Mouse (Mus musculus) forebrain, embryonic 16.5 days (tissue): Measurements from ENCODE around the gene Wap. TPM values are rescaled to one million over a fixed set of nuclear protein-coding genes. Genes with fewer than 3 reads are reported as not detected.
A peak's percentile ranks its signal among the peaks of the same experiment; 100 is the strongest.
"Not testable (repeated sequence)": the region's sequence is repeated elsewhere in the genome, so short reads cannot be mapped to it uniquely, and the experiment has no call there.

Experiments used
- ATAC-seq: fragments of 200-750 bp; cut with Nextera tagmentation; 2 replicates; pipeline ENCODE4 v1.8.0; 2017; ENCODE audit warnings: mild to moderate bottlenecking, moderate library complexity
- H3K27ac ChIP-seq: fragments of 300-500 bp; sonication (generic); 2 replicates; pipeline ENCODE4 v1.5.1; 2014; ENCODE audit warnings: low read length, control low read depth
- H3K27me3 ChIP-seq: fragments of 300-500 bp; sonication (generic); replicated peaks from 2 replicates; pipeline ENCODE4 v1.6.1; 2014; ENCODE audit warnings: low read length; ENCODE audit not compliant: control insufficient read depth, insufficient read depth
- H3K36me3 ChIP-seq: fragments of 300-500 bp; sonication (generic); 2 replicates; pipeline ENCODE4 v1.6.1; 2014; ENCODE audit not compliant: control insufficient read depth, insufficient read depth
- H3K4me1 ChIP-seq: fragments of 300-500 bp; sonication (generic); replicated peaks from 2 replicates; pipeline ENCODE4 v1.6.1; 2014; ENCODE audit warnings: low read length; ENCODE audit not compliant: control insufficient read depth, insufficient read depth
- H3K4me2 ChIP-seq: fragments of 300-500 bp; sonication (generic); 2 replicates; pipeline ENCODE4 v1.6.1; 2014; ENCODE audit warnings: mild to moderate bottlenecking, low read length, control low read depth
- H3K4me3 ChIP-seq: fragments of 300-500 bp; sonication (generic); replicated peaks from 2 replicates; pipeline ENCODE4 v1.5.1; 2014; ENCODE audit warnings: mild to moderate bottlenecking, low read length, control low read depth
- H3K9ac ChIP-seq: fragments of 300-500 bp; sonication (generic); replicated peaks from 2 replicates; pipeline ENCODE4 v1.6.1; 2014; ENCODE audit warnings: low read depth, low read length, control low read depth
- H3K9me3 ChIP-seq: fragments of 300-500 bp; sonication (generic); 2 replicates; pipeline ENCODE4 v1.6.1; 2016; ENCODE audit warnings: low read length; ENCODE audit not compliant: control insufficient read depth
- WGBS: fragments of 180-500 bp; shearing (Covaris S2); extraction: QIAGEN DNeasy Blood & Tissue Kit; methylation state at CpG from one replicate; pipeline ENCODE4 v1.1.7; 2014; 5-methylcytosine and 5-hydroxymethylcytosine counted together
- polyA plus RNA-seq: library from polyadenylated mRNA; unstranded; fragments of >200 nt; fragmentation: Nextera tagmentation; extraction: Ambion mirVana; gene quantifications from 2 replicates; pipeline ENCODE4 v1.2.1, GENCODE M21; 2015

The Wap gene
- polyA plus RNA-seq, 1 experiment from 2014 or later = not detected

GRCm38 (mm10) chr11:6669041-6669440, 30.6 kb upstream of the Wap start:
- WGBS = 35% methylated on average over 9 of the region's 9 CpGs
- ATAC-seq = no peak
- Histone ChIP-seq H3K4me1 (no peaks in the 10 kb centered on the region), H3K27ac (no peak overlapping the region), H3K9me3 (no peaks in the 10 kb centered on the region), H3K36me3 (no peaks in the 10 kb centered on the region), H3K4me2 (no peak overlapping the region), H3K9ac (no peak overlapping the region), H3K27me3 (no peaks in the 10 kb centered on the region), H3K4me3 (no peak overlapping the region)

- no peaks in the 10 kb centered on the region for H3K27me3 ChIP-seq
- no peak overlapping the region for H3K4me2 ChIP-seq
- no peaks in the 10 kb centered on the region for H3K4me1 ChIP-seq
- no peak for ATAC-seq
- H3K27ac ChIP-seq = no peak overlapping the region
- 83% methylated on average over 2 of the region's 2 CpGs for WGBS
- H3K4me3 ChIP-seq = no peak overlapping the region
- no peaks in the 10 kb centered on the region for H3K9me3 ChIP-seq
- H3K9ac ChIP-seq = no peak overlapping the region
- no peaks in the 10 kb centered on the region for H3K36me3 ChIP-seq
These were observed 28.2 kb upstream of the Wap start for GRCm38 (mm10) chr11:6666634-6667033.

- Histone ChIP-seq H3K36me3 (no peaks in the 10 kb centered on the region), H3K9me3 (no peaks in the 10 kb centered on the region), H3K27me3 (no peaks in the 10 kb centered on the region), H3K4me3 (no peak overlapping the region), H3K4me2 (no peak overlapping the region), H3K27ac (no peak overlapping the region), H3K4me1 (peaks cover 10% of the 10 kb centered on the region), H3K9ac (no peak overlapping the region)
- 73% methylated on average over 14 of the region's 14 CpGs for WGBS
- ATAC-seq = no peak
These were observed 22.8 kb upstream of the Wap start for GRCm38 (mm10) chr11:6661206-6661605.

GRCm38 (mm10) chr11:6658271-6658670, 19.8 kb upstream of the Wap start, which contains the start of gene Ramp3:
Ramp3 (plus strand) TSS chr11:6658521.
- peaks cover 10% of the 10 kb centered on the region for H3K4me1 ChIP-seq
- no peaks in the 10 kb centered on the region for H3K27me3 ChIP-seq
- peak within 1 kb of the TSS; percentile 87 for H3K4me2 ChIP-seq
- WGBS = under 1% methylated on average over 18 of the region's 18 CpGs
- no peak within 1 kb of the TSS for H3K27ac ChIP-seq
- H3K9me3 ChIP-seq = no peaks in the 10 kb centered on the region
- H3K9ac ChIP-seq = peak within 1 kb of the TSS; percentile 55
- no peaks in the 10 kb centered on the region for H3K36me3 ChIP-seq
- peak within 1 kb of the TSS; percentile 43 for H3K4me3 ChIP-seq
- peak; percentile 76 for ATAC-seq

- Histone ChIP-seq H3K9ac (no peak overlapping the region), H3K27me3 (no peaks in the 10 kb centered on the region), H3K27ac (no peak overlapping the region), H3K4me1 (peaks cover 10% of the 10 kb centered on the region), H3K36me3 (no peaks in the 10 kb centered on the region), H3K4me2 (no peak overlapping the region), H3K4me3 (no peak overlapping the region), H3K9me3 (no peaks in the 10 kb centered on the region)
- WGBS = 0% methylated on average over 2 of the region's 2 CpGs
- peak; percentile 82 for ATAC-seq
These were observed 16.5 kb upstream of the Wap start for GRCm38 (mm10) chr11:6654903-6655302.

GRCm38 (mm10) chr11:6652978-6653377, 14.5 kb upstream of the Wap start:
- not testable (repeated sequence) for ATAC-seq, H3K4me2 ChIP-seq, H3K27me3 ChIP-seq, H3K4me1 ChIP-seq, H3K9ac ChIP-seq, H3K36me3 ChIP-seq, H3K9me3 ChIP-seq, H3K27ac ChIP-seq, H3K4me3 ChIP-seq
- WGBS = 83% methylated on average over 3 of the region's 3 CpGs

GRCm38 (mm10) chr11:6650519-6650918, 12.1 kb upstream of the Wap start:
- no peak overlapping the region for H3K4me3 ChIP-seq
- H3K4me2 ChIP-seq = no peak overlapping the region
- H3K9ac ChIP-seq = no peak overlapping the region
- no peaks in the 10 kb centered on the region for H3K4me1 ChIP-seq
- ATAC-seq = no peak
- no peak overlapping the region for H3K27ac ChIP-seq
- H3K27me3 ChIP-seq = no peaks in the 10 kb centered on the region
- no peaks in the 10 kb centered on the region for H3K9me3 ChIP-seq
- WGBS = 75% methylated on average over 7 of the region's 7 CpGs
- no peaks in the 10 kb centered on the region for H3K36me3 ChIP-seq

- no peak overlapping the region for H3K4me2 ChIP-seq
- no peaks in the 10 kb centered on the region for H3K27me3 ChIP-seq
- no peak for ATAC-seq
- no peak overlapping the region for H3K9ac ChIP-seq
- H3K9me3 ChIP-seq = no peaks in the 10 kb centered on the region
- no peak overlapping the region for H3K27ac ChIP-seq
- WGBS = 55% methylated on average over 9 of the region's 9 CpGs
- H3K36me3 ChIP-seq = no peaks in the 10 kb centered on the region
- H3K4me3 ChIP-seq = no peak overlapping the region
- H3K4me1 ChIP-seq = no peaks in the 10 kb centered on the region
These were observed 9.6 kb upstream of the Wap start for GRCm38 (mm10) chr11:6647831-6648724.

- Histone ChIP-seq H3K36me3 (no peaks in the 10 kb centered on the region), H3K9me3 (no peaks in the 10 kb centered on the region), H3K27me3 (no peaks in the 10 kb centered on the region), H3K4me3 (no peak overlapping the region), H3K9ac (no peak overlapping the region), H3K4me1 (no peaks in the 10 kb centered on the region), H3K27ac (no peak overlapping the region), H3K4me2 (no peak overlapping the region)
- WGBS = 72% methylated on average over 6 of the region's 6 CpGs
- ATAC-seq = no peak
These were observed 6.1 kb upstream of the Wap start for GRCm38 (mm10) chr11:6644566-6644965.
